Mouse (Mus musculus): ENCODE measurements around the gene Ift122.
A peak's percentile ranks its signal among the peaks of the same experiment; 100 is the strongest.
"Not testable (repeated sequence)": the region's sequence is repeated elsewhere in the genome, so short reads cannot be mapped to it uniquely, and the experiment has no call there.

Ift122 gene

DNA sequence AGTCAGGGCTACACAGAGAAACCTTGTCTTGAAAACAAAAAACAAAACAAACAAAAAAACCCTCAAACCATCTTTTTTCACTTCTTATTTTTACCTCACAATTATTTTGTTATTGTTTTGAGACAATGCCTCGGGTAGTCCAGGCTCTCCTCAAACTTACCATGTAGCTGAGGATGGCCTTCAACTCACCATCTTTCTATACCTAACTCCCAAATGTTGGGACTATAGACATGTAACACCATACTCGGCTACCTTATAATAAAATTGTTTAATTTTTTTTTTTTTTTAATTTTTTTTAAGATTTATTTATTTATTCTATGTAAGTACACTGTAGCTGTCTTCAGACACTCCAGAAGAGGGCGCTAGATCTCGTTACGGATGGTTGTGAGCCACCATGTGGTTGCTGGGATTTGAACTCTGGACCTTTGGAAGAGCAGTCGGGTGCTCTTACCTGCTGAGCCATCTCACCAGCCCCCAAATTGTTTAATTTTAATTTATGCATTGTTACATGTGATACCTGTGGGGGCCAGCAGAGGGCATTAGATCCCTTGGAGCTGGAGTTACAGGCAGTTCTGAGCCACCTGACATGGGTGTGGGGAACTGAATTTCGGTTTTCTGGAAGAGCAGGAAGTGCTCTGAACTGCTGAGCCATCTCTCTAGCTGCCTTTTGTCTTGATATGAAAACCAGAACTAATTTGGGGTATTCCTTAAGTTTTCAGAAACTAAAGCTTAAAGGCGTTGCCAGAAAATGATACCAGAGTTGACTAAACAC, 6.4 kb upstream of the Ift122 start:
- peak; percentile 67 to 84 for DNase-seq

DNA sequence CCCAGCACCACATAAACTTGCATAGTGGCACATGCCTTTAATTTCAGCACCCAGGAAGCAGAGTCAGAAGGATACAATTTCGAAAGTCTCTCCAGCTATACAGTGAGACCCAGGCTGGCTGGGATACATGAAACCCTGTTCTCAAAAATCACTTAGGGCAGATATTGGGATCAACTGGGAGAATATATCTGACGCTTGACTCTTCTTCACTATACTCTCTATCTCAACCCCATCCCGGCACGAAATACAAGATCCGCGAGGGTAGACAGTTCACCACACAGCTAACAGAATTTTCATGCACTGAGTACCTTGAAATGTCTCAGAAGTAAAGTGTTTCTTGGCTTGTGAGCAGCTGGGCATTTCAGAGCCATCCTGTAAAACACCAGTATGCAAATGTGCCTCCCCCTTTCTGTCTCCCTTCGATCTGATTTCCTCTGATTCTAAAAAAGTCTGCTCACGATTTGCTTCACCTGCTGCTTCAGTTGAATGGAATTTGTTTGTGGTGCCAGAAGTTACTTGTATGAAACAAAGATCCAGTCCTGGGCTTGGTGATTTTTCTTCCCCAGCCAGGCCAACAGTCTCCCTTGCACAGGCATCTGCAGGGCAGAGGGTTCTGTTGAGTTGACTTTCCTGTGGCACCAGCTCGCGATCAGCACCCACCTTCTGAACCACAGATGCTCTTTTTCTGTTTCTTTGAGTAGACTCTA, 4.5 kb upstream of the Ift122 start:
- no peak for DNase-seq

DNA sequence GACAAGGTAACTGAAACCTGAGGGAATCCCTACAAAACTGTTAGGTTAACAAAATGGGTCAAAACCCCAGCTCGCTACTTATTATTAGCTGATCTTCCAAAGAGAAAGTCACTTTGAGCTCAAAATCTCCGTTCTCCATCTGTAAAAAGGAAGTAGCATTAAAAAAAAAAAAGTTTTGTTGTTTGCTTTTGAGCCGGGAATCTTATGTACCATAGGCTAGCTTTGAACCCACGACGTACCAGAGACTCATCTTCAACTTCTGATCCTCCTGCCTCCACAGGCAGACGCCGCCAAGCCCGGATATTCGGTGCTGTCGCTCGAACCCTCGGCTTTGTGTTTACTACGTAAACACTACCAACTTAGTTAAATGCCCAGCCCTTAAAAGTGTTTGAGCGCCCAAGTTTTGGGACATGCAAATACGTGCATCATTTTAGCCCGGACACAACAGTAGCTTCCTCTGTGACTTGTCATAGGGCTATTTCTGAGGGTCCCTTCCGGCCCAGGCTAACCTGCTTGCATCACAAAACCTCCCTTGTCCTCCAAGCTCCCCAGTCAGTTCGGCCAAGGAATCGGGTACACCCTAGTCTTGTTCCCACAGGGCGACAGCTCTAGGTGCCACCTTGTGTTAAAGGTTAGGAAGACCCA, 702 bp upstream of the Ift122 start:
- no peak for DNase-seq

DNA sequence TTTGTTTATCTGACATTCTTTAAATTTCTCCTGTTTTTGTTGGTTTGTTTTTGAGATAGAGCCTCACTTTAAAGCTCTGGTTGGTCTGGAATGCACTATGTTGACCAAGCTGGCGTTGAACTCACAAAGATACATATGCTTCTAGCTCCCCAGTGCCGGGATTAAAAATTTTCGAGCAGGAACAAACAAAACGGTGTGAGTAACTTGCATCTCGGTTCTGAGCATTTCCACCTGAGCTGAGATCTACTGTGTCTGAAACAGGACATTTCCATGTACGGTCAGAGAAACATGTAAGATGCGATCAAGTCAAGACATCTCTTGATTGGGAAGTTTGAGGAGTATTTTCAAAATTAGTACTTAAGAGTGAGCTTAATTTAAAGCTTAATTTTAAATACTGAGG, 715 bp downstream of the Ift122 start:
- DNase-seq = no peak

DNA sequence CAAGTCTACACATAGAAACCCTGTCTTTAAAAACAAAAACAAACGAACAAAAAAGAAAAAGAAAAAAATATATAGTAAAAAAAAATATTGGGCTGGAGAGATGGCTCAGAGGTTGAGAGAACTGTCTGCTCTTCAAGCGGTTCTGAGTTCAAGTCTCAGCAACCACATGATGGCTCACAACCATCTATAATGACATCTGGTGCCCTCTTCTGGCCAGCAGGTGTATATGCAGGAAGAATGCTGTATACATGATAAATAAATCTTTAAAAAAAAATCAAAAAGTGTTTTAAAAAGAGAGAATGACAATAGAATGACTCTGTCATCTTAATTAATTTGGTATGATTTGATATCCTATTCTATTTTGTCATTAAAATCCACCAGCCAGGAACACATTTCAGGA, 1.2 kb downstream of the Ift122 start:
- peak; percentile 24 to 53 for DNase-seq

DNA sequence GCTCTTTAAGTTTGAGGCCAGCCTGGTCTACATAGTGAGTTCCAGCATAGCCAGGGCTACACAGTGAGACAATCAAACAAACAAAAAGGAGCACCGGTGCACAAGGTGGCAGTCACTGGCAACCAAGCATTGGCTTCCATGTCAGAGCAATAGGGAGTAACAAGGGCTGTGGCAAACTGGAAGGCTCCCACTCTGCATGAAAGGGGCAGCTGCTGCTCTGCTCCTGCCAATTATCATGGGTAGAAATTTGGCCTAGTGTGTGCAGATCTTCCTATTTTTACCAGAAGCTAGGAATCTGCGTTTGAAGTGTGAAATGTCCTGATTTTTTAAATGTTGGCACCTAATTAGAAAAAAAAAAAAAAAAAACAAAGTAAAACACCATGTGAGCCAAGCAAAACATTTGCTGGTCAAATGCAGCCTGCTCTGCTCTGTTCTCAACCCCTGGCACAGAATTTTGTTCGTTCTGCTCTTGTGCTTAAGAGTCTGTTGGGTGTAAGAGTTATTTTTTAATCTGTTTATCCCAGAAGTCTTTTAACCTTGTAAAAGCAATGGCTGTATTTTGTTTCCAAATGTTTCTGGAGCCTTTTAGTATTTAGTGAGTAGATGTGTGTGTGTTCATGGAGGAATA, 2.6 kb downstream of the Ift122 start:
- DNase-seq = peak; percentile 43 to 59

DNA sequence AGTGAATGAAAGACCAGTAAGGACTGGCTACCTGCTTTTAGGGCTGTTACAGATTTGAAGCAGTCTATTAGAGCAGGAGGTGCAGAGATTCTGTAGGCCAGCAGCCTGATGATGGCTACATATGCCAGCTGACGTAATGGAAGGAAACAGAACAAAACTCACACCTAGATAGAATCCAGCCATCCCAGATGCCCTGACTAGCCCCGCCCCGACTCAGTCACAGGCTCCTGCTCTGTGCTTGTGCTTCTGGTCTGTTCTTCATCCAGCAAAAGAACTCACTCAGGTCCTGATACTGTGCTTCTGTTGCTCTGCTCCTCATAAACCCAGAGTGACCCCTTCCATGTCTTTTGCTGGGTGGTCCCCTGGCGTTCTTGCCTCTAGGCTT, 3.1 kb downstream of the Ift122 start:
- DNase-seq = peak; percentile 37 to 47

DNA sequence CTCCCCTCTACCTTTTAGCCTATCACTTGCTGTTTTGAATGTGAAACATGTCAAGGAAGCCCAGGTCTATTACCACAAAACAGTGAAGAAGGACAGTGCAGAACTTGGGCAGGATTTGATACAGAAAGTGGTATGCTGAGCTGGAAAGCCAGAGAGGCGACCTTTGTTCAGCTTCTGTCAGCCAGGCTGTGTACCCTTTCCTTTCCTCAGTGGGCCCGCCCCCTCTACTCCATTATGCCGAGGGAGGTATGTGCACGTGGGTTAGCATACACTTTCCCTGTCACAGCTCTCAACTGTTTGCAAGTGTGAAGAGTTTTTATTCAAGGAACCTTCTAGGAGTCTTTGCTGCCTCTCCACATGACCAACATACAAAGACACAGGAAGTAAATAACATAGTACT, 6.0 kb downstream of the Ift122 start:
- DNase-seq = peak; percentile 48 to 66

DNA sequence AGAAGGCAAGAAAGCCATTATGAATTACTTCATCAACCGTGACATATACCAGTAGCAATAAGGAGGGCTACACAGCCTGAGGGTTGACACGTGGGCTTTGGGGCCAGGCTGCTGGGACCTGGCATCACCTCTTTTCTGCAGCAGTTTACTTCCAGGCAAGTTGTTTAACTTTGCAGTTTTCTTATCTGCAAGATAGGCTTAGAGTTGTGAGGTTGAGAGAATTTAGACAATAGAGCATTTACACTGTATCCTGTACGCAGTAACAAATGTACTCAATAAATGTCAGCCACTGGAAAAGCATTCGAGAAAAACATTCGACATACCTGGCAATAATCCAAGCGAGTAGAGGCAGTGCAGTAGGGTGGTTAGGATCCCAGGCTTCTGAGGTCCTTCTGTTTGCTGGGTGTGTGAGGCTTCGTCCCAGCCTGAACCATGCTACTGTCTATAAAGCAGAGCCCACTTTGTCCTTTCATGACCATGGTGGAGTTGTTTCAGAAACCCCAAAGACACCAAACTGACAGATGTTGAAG, 6.8 kb downstream of the Ift122 start:
- DNase-seq = no peak

DNA sequence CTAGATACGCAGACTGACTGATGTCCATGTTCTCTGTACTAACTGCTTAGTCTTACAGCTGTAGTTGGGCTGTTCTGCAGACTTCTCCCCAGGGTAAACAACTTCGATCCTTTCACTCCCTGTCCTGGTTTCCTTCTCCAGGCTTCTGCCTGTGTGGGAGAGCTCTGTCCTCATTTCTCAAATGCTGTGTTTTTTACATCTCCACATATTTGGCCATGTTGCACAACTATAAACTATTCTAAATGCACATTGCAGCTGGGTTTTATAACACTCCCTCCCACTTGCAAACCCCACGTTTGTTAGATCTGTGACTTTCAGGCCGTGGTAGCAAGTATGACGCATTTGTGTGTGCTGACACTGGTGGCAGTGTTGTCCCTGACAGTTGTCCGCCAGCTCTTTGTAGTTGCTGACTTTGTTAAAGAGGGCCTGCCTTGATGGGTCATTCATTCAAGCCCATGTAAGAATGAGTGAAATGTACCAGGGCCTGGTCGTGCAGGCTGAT, 10.1 kb downstream of the Ift122 start:
- no peak for DNase-seq

DNA sequence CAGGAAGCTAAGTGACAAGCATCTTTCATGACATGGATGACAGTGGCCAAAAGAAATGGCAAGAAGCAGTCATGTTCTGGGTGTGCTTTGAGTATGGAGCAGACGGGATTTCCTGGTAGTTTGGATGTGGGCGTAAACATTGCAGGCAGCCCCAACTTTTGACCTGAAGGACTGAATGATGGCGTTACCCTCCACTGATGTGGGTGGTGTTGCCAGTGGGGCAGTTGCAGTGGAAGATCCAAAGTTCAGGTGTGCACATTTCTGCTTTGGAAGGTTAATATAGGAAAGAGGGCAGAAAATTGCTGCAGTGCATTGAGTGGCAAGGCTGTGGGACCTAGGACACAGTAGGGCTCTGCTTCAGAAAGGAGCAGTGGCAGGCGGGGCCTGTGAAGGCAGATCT, 12.0 kb downstream of the Ift122 start:
- DNase-seq = peak; percentile 40 to 45

DNA sequence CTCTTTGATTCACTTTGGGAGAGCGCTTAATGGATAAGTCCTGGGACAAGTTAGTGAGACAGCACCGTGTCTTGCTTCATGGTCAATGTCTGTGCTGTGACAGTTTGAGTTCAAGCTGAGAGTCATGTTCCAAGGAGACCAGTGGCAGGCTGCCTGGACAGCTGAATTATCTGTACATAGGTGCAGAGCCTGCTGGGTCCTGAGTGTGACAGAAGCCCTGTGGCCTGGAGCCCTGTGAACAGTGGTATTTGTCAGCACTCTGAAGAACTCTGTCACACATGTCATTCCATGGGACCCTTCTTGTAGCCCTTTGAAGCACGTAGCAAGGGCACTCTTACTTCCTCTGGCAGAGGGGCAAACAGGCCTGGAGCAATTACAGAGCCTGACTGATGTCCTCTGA, 13.9 kb downstream of the Ift122 start:
- DNase-seq = not testable (repeated sequence)

DNA sequence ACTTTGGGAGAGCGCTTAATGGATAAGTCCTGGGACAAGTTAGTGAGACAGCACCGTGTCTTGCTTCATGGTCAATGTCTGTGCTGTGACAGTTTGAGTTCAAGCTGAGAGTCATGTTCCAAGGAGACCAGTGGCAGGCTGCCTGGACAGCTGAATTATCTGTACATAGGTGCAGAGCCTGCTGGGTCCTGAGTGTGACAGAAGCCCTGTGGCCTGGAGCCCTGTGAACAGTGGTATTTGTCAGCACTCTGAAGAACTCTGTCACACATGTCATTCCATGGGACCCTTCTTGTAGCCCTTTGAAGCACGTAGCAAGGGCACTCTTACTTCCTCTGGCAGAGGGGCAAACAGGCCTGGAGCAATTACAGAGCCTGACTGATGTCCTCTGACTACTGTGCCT, 18.0 kb downstream of the Ift122 start:
- DNase-seq = not testable (repeated sequence)

DNA sequence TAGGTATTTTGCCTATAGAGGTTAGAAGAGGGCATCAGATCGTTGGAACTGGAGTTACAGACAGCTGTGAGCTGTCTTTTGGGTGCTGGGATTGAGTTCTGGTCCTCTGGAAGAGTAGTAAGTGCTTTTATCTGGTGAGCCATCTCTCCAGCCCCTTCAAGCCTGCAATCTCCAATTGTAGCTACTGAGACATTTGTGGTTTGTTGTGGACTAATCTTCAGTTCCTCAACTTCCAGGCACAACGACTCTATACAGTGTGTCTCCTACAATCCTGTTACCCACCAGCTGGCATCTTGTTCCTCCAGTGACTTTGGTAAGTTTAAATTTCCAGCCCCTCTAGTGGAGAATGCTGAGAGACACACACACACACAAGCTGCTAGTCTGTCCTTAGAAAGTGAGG, 24.0 kb downstream of the Ift122 start:
- no peak for DNase-seq

DNA sequence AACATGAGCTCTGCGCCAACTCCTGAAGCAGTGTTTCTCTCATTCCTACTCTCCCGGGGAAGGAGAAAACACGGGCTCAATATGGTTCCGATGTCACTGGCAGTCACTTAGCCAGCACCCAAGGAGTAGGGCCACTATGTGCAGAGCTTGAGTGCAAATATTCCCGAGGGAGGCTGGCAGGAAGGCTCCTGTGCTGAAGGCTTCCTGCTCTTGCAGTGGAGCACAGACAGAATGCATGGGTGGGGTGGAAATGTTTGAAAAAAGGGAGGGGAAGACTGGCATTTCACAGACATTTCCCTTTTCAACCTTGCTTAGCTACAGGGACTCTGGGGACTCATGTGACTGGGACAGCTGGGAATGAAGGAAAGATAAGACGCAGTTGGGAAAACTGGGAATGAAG, 25.4 kb downstream of the Ift122 start:
- DNase-seq = peak in 1 of 2 experiments; percentile 51

DNA sequence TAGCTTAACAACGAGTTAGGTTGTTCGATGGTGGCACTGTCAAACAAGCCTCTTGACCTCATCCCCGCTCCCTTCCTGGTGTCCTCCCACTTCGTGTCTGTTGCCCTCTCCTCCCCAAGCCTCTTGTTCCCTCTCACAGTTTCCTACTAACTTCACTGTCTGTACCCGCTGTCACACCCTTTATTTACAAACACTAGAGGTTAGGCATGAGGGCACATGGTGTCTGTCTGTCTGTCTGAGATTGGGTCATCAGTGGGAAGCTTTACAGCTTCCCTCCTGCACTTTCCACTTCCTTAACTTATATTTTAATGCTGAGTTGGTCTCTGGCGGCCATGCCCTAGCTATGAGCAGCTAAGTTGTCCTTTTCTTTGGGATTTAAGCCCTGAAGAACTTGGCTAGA, 26.5 kb downstream of the Ift122 start:
- no peak for DNase-seq

DNA sequence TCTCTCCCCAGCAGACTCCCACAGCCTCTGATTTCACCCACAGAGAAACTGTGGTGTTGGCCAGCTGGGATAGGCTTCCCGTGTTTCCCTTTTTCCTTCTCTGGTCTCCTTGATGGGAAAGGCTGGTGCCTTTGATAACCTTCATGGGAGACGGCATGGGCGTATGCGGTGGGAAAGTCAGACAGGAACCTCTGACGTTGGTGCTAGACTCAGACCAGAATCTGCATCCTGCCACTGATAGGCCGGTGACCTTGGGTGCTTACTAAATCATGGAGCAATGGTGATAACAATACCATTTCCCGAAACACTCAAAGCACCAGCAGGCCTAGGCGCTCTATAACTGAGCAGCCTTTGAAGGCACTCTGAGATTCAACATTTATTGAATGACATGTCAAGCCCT, 27.5 kb downstream of the Ift122 start:
- DNase-seq = peak; percentile 41 to 71

DNA sequence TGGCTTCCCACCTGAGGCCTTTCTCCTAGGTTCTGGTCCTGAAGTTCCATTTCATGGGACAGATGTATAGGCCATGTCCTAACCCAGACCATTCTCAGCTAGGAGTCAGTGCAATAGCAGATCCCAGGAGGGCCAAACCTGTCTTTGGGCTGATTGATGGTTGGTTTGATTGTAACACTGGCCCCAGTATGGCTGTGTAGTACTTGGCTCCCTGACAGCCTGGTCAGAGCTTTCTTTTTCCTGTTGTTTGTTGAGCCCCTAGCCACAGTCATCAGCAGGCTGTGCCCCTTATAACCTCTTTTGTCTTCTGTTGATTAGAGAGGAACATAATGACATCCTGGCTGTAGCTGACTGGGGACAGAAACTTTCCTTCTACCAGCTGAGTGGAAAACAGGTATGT, 30.7 kb downstream of the Ift122 start:
- DNase-seq = peak in 1 of 2 experiments; percentile 39

DNA sequence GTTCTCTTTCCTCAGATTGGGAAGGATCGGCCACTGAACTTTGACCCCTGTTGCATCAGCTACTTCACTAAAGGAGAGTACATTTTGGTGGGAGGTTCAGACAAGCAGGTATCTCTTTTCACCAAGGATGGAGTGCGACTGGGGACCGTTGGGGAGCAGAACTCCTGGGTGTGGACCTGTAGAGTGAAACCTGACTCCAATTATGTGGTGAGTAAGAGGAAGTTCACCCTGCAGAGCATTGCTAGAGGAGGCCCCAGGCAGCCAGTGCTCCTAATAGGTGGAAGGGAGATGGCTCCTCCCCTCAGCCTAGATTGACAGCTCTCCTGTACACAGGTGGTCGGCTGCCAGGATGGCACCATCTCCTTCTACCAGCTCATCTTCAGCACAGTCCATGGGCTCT, 33.6 kb downstream of the Ift122 start:
- no peak for DNase-seq

DNA sequence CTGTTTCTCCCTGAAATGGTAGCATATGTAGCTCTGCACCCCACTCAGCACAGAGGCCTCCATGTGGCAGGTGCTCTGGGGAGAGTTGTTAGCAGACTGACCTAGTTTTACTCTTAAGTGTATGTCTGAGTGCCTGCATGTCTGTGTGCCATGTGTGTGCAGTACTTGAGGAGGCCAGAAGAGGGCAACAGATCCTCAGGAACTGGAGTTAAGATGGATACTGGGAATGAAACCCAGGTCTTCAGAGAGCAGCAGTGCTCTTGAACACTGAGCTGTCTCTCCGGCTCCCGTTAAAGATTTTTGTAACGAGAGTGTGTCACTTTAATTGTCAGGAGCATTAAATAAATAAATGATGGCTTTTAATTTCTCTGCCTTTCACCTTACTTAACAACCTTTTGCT, 35.0 kb downstream of the Ift122 start:
- DNase-seq = peak in 1 of 2 experiments; percentile 63

DNA sequence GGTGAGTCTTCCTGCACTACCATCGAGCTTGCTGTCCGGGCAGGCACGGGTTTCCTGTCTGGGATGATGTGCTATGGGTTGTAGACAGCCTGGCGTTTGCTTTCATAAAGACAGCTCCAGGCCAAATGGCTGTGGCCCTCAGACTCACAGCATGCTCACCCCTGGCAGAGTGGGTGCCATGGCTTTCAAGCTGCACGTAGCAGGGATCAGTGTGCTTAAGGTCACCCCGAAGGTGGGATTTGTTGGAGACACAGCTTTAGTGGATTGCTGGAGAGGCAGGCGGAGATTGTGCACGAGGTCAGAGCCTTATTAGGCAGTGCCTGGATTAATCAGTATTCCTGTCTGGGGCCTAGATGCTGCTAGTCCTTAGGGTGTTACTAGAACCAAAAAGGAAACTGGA, 37.3 kb downstream of the Ift122 start:
- DNase-seq = no peak

DNA sequence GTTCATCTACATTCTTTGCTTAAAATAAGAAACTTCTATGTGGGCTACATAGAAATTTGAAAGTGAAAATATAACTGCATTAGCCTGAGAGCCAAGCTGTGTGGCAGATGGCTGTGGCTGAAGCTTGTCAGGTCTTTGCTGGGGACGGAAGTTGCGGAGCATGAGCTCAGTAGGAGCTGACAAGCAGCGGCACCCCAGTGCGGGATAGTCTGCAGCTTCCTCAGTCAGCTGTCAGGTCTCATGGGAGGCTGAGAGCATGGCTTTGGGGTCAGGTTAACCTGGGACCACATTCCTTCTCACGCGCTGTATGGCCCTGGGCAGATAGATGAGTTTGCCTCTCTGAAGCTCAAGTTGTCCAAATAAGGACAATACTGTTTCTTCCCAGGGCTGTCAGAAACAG, 37.8 kb downstream of the Ift122 start:
- no peak for DNase-seq

DNA sequence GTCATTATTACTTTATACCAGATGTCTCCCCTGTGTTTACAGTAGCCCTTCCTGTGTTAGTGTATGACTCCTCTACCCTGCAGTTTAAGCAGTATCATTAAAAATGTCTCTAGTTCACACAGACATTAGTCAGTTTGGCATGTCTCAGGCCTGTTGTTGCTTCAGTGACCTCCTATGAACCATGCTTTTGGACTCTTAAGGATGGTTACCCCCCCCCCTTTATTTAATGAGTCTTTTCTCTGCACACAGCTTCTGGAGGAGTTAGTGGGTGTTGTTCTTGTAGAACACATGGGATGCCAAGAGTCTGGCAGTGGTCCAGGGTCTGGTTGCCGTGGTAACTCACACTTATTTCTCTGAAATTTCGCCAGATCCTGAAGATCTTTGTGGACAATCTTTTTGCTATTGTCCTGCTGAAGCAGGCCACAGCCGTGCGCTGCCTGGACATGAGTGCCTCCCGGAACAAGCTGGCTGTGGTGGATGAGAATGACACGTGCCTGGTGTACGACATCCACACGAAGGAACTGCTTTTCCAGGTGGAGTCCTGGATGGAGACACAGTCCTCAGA, 38.3 kb downstream of the Ift122 start:
- peak; percentile 33 to 68 for DNase-seq

Measured in kidney, postnatal 36 days (tissue).